Mouse (Mus musculus) ES-Bruce4 (cell line): ENCODE data around the gene Ech1.

Source experiments
- CTCF ChIP-seq: IDR thresholded peaks from one replicate; pipeline ENCODE4 v1.8.1; 2011; ENCODE audit warnings: low read depth, low read length
- EP300 ChIP-seq: IDR thresholded peaks from 2 replicates; pipeline ENCODE4 v1.6.1; 2011; ENCODE audit warnings: low read depth, low read length; ENCODE audit not compliant: insufficient read depth
- POLR2A ChIP-seq: IDR thresholded peaks from one replicate; pipeline ENCODE4 v1.8.1; 2011; ENCODE audit warnings: low read length; ENCODE audit not compliant: insufficient read depth

DNA sequence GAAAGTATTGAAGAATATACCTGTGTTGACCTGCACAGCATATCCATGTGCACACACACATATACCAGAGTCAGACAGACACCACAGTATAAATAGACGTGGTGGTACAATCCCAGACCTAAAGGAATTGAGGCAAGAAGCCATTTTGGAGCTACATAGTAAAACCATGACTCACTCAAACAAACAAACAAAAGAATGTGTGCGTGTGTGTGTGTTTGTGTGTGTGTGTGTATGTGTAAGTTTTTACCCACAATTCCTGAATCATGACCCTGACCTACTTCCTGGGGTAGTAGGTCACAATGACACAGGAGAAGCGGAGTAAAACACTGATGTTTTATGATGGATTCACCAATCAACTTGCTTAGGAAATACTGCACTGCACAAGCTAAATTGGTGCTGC lies 23.6 kb upstream of the Ech1 start:
- TF ChIP-seq POLR2A (no peak), CTCF (no peak), EP300 (no peak)
